Mouse (Mus musculus) kidney, adult 2 months (tissue): ENCODE data around the gene Fnbp1l. TPM values are rescaled to one million over a fixed set of nuclear protein-coding genes. Genes with fewer than 3 reads are reported as not detected.

Experiments used
- DNase-seq: peaks from one replicate; pipeline ENCODE4 v3.0.0; 2021
- H3K27ac ChIP-seq: fragments of 200-500 bp; 2 replicates; pipeline ENCODE4 v1.5.1; 2012; ENCODE audit warnings: low read depth, low read length, control low read depth, inconsistent platforms; ENCODE audit not compliant: insufficient read depth
- H3K27me3 ChIP-seq: fragments of 200-500 bp; replicated peaks from 2 replicates; pipeline ENCODE4 v1.6.1; 2012; ENCODE audit warnings: mild to moderate bottlenecking, moderate library complexity, low read length, inconsistent platforms; ENCODE audit not compliant: control insufficient read depth, insufficient read depth
- H3K36me3 ChIP-seq: fragments of 200-500 bp; 2 replicates; pipeline ENCODE4 v1.6.1; 2012; ENCODE audit warnings: mild to moderate bottlenecking, moderate library complexity, low read length, inconsistent platforms; ENCODE audit not compliant: control insufficient read depth, insufficient read depth
- H3K4me1 ChIP-seq: fragments of 200-500 bp; 2 replicates; pipeline ENCODE4 v1.6.1; 2011; ENCODE audit warnings: low read length; ENCODE audit not compliant: control insufficient read depth, insufficient read depth
- H3K4me3 ChIP-seq: fragments of 200-500 bp; 2 replicates; pipeline ENCODE4 v1.5.1; 2011; ENCODE audit warnings: mild to moderate bottlenecking, low read depth, low read length, control low read depth; ENCODE audit not compliant: insufficient read depth
- CTCF ChIP-seq: fragments of 200-500 bp; conservative IDR thresholded peaks from 2 replicates; pipeline ENCODE4 v1.5.1; 2011; ENCODE audit warnings: low read depth, mild to moderate bottlenecking, control low read depth, low read length, moderate library complexity, mixed read lengths; ENCODE audit not compliant: insufficient read depth, insufficient read length
- POLR2A ChIP-seq: fragments of 200-500 bp; IDR thresholded peaks from one replicate; pipeline ENCODE4 v1.6.1; 2011; ENCODE audit warnings: low read depth, low read length, control low read depth
- WGBS: fragments of 180-500 bp; shearing (Covaris S2); methylation state at CpG from one replicate; pipeline ENCODE4 v1.1.7; 2018; 5-methylcytosine and 5-hydroxymethylcytosine counted together
- polyA plus RNA-seq: library from polyadenylated mRNA; depleted of rRNA; stranded (reverse); fragments of >200 nt; gene quantifications from 2 replicates; pipeline ENCODE4 v1.2.3, GENCODE M21; 2012

Fnbp1l gene
- polyA plus RNA-seq, 1 experiment: 23.0 TPM

DNA sequence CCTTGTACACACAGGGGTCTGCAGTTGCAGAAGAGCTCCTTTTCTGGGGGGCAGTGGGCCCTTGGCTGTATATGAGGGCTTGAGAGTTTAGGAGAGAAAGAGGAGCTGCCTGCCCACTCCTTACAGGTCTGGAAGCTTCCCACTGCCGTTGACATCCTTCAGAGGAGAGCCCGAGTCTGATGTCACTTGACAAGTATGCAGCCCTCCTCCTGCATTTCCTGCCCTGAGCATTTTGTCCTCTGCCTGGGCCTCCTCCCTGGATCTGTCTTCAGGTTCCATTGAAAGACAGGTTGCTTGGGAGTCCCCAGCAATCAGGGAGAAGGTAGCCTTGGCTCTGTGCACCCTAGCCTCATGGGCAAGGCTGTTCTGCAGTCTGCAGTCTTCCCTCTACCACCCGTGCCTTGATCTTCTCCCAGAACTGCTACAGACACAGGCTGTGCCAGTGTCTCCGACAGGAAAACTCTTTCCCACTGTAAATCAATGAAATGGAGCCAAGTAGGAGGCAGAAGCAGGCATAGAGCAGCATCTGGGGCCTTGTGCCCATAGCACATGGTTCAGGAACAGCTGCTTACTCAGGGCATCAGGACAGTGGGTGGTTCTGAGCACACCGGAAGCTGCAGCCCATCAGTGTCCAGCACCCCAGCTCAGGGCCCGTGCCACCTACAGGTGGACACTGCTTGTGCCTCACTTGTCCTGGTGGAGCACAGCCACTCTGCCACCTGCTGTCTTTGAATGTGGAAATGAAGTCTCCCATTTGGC is 103.8 kb downstream of the Fnbp1l start:
- Histone ChIP-seq H3K4me1 (peaks cover 17% of the 10 kb centered on the region), H3K27me3 (no peaks in the 10 kb centered on the region), H3K36me3 (no peaks in the 10 kb centered on the region), H3K27ac (no peak overlapping the region), H3K4me3 (no peak overlapping the region)
- WGBS: 60% methylated on average over 6 of the region's 6 CpGs
- no peak for TF ChIP-seq POLR2A
- TF ChIP-seq CTCF: 0 out of 2 replicates have a peak, but pooled peaks have one; percentile 10
- DNase-seq: no peak

- TF ChIP-seq POLR2A: no peak
- TF ChIP-seq CTCF: 0 out of 2 replicates have a peak, but pooled peaks have one; percentile 14
- WGBS: 53% methylated on average over 16 of the region's 16 CpGs
- Histone ChIP-seq H3K36me3 (no peaks in the 10 kb centered on the region), H3K27me3 (no peaks in the 10 kb centered on the region), H3K4me3 (peak overlapping the region; percentile 29), H3K4me1 (peaks cover 32% of the 10 kb centered on the region), H3K27ac (peak overlapping the region; percentile 97)
- peak; percentile 69 for DNase-seq
Measured at GRCm38 (mm10) chr3:122512725-122513375, 106.7 kb downstream of the Fnbp1l start.

GRCm38 (mm10) chr3:122511721-122512619 is 107.5 kb downstream of the Fnbp1l start:
- DNase-seq: peak; percentile 89
- Histone ChIP-seq H3K4me3 (peak overlapping the region; percentile 29), H3K27ac (peak overlapping the region; percentile 97), H3K4me1 (peaks cover 32% of the 10 kb centered on the region), H3K36me3 (no peaks in the 10 kb centered on the region), H3K27me3 (no peaks in the 10 kb centered on the region)
- WGBS: 31% methylated on average over 14 of the region's 14 CpGs
- TF ChIP-seq CTCF (no peak), POLR2A (no peak)

GRCm38 (mm10) chr3:122510932-122511331 is 108.6 kb downstream of the Fnbp1l start:
- H3K4me1 ChIP-seq: peaks cover 32% of the 10 kb centered on the region
- no peak overlapping the region for H3K4me3 ChIP-seq
- peak; percentile 80 for DNase-seq
- no peak for TF ChIP-seq CTCF
- TF ChIP-seq POLR2A: no peak
- no peaks in the 10 kb centered on the region for H3K36me3 ChIP-seq
- WGBS: 21% methylated on average over 10 of the region's 10 CpGs
- H3K27ac ChIP-seq: peak overlapping the region; percentile 97
- no peaks in the 10 kb centered on the region for H3K27me3 ChIP-seq

- WGBS: 22% methylated on average over 14 of the region's 14 CpGs
Measured at GRCm38 (mm10) chr3:122510240-122510750, 109.2 kb downstream of the Fnbp1l start.

DNA sequence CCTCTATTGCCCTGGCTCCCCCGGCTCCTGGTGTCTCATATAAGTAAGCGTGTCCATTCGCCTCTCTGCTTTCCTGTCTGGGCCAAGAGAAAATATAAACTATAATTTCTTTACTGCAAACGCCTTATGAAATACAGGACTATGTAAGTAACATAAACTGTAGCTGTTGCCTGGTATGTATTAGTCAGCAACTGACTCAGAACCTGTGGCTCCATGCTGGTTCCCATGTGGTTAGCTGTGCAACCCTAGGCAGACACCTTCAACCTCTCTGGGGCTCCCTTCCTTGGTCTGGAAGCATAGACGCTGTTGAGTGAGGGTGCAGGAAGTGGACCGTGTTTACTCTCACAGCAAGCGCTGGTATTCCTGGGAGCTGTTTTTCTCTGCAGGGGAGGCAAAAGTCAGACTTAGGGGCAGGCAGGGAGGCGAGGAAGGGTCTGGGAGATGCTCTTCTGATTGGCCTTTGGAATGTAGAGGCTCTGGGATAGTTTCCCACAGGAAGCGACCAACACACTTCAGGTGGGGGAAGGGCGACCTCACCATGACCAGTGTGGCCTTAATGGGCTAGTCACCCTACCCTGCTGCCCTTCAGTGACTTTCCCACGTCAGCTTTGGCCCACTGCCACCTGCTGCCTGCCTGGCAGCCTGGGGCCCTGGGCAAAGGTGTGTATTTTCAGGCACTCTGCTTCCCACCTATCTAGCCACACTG is 109.8 kb downstream of the Fnbp1l start:
- Histone ChIP-seq H3K4me3 (no peak overlapping the region), H3K36me3 (no peaks in the 10 kb centered on the region), H3K4me1 (peaks cover 28% of the 10 kb centered on the region), H3K27me3 (no peaks in the 10 kb centered on the region), H3K27ac (peak overlapping the region; percentile 97)
- DNase-seq: peak; percentile 97
- 32% methylated on average over 11 of the region's 11 CpGs for WGBS
- TF ChIP-seq CTCF (no peak), POLR2A (no peak)

More at GRCm38 (mm10) chr3:122510240-122510750, 109.2 kb downstream of the Fnbp1l start:
- Histone ChIP-seq H3K4me3 (peak overlapping the region; percentile 5; the same call in 1 of the 2 replicates), H3K27ac (peak overlapping the region; percentile 97), H3K27me3 (no peaks in the 10 kb centered on the region), H3K36me3 (no peaks in the 10 kb centered on the region), H3K4me1 (peaks cover 31% of the 10 kb centered on the region)
- no peak for TF ChIP-seq POLR2A
- no peak for TF ChIP-seq CTCF
- no peak for DNase-seq
